Mouse (Mus musculus) MEL (cell line): Measurements from ENCODE around the gene Mroh2a.

Source experiments
- CHD1 ChIP-seq: IDR thresholded peaks from 2 replicates; pipeline ENCODE4 v1.6.1; 2012; ENCODE audit warnings: low read depth, mild to moderate bottlenecking, inconsistent platforms, low read length, improper control_type of control experiment
- CTCF ChIP-seq, 3 experiments: IDR thresholded peaks in 2 of 3; conservative IDR thresholded peaks in 1 of 3; 2 replicates each; pipeline ENCODE4 v1.5.1; 2011 to 2012; ENCODE audit warnings: low read length in 3 of 3, low read depth in 2 of 3, mild to moderate bottlenecking in 2 of 3, improper control_type of control experiment in 1 of 3, inconsistent platforms in 1 of 3, mixed read lengths in 1 of 3, moderate library complexity in 1 of 3; ENCODE audit not compliant: control insufficient read depth in 1 of 3, insufficient read depth in 1 of 3, poor library complexity in 1 of 3, severe bottlenecking in 1 of 3
- E2F4 ChIP-seq: IDR thresholded peaks from 2 replicates; pipeline ENCODE4 v1.6.1; 2011; ENCODE audit warnings: low read depth, low read length, improper control_type of control experiment, borderline replicate concordance
- EP300 ChIP-seq, 2 experiments: IDR thresholded peaks; 2 replicates each; pipeline ENCODE4 v1.6.1; 2011; ENCODE audit warnings: improper control_type of control experiment in 2 of 2, low read length in 2 of 2, low read depth in 1 of 2, mild to moderate bottlenecking in 1 of 2
- JUND ChIP-seq: IDR thresholded peaks from 2 replicates; pipeline ENCODE4 v1.6.1; 2011; ENCODE audit warnings: low read depth, mild to moderate bottlenecking, improper control_type of control experiment, low read length
- MAFK ChIP-seq: IDR thresholded peaks from 2 replicates; pipeline ENCODE4 v1.6.1; 2011; ENCODE audit warnings: low read depth, mild to moderate bottlenecking, low read length, improper control_type of control experiment, borderline replicate concordance
- MAX ChIP-seq: IDR thresholded peaks from 2 replicates; pipeline ENCODE4 v1.6.1; 2011; ENCODE audit warnings: low read length, improper control_type of control experiment
- NRF1 ChIP-seq: IDR thresholded peaks from 2 replicates; pipeline ENCODE4 v1.6.1; 2014; ENCODE audit warnings: low read depth, mild to moderate bottlenecking, inconsistent platforms, low read length, improper control_type of control experiment, moderate library complexity; ENCODE audit not compliant: poor library complexity, insufficient read depth, severe bottlenecking
- POLR2A ChIP-seq, 2 experiments: IDR thresholded peaks; 2 replicates each; pipeline ENCODE4 v1.6.1; 2011 to 2012; ENCODE audit warnings: low read length in 2 of 2, mild to moderate bottlenecking in 2 of 2, control low read depth in 1 of 2, improper control_type of control experiment in 1 of 2, low read depth in 1 of 2, moderate library complexity in 1 of 2; ENCODE audit not compliant: control insufficient read depth in 1 of 2, insufficient read depth in 1 of 2, poor library complexity in 1 of 2
- POLR2AphosphoS5 ChIP-seq: IDR thresholded peaks from 2 replicates; pipeline ENCODE4 v1.6.1; 2012; ENCODE audit warnings: low read depth, borderline replicate concordance, mild to moderate bottlenecking, inconsistent platforms, low read length, moderate library complexity, mixed read lengths
- SIN3A ChIP-seq: IDR thresholded peaks from 2 replicates; pipeline ENCODE4 v1.6.1; 2012; ENCODE audit warnings: low read length, improper control_type of control experiment, inconsistent platforms
- SMC3 ChIP-seq: IDR thresholded peaks from 2 replicates; pipeline ENCODE4 v1.6.1; 2011; ENCODE audit warnings: low read depth, low read length, improper control_type of control experiment
- TCF12 ChIP-seq: IDR thresholded peaks from 2 replicates; pipeline ENCODE4 v1.6.1; 2014; ENCODE audit warnings: low read depth, mild to moderate bottlenecking, inconsistent platforms, low read length, improper control_type of control experiment, moderate library complexity
- UBTF ChIP-seq: IDR thresholded peaks from 2 replicates; pipeline ENCODE4 v1.6.1; 2012; ENCODE audit warnings: low read depth, mild to moderate bottlenecking, inconsistent platforms, low read length, improper control_type of control experiment, moderate library complexity, borderline replicate concordance; ENCODE audit not compliant: insufficient read depth

DNA sequence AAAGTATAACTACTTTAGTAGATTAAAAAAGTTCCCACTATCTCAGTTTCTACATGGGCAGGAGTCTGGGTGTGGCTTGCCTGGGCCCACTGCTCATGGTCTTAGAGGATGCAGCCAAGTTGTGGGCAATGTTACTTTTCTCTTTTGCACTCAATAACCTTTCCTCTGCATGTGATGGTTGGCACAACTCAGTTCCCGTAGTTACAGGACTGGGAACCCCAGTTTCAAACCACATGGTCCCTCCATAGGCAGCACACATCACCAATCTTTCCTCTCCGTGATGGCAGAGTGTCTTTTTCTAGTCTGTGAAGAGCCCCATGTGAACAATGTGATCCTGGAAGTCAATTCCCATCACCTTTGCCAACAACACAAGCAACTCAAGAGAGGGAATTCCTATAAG lies 696 bp downstream of the Mroh2a start:
- no peak for TF ChIP-seq UBTF
- no peak for TF ChIP-seq SMC3
- no peak for TF ChIP-seq MAFK
- TF ChIP-seq CTCF (IDR thresholded peaks at IDR 0.05 in 2 of 3, conservative IDR thresholded peaks at IDR 0.05 in 1 of 3; ENCODE audit: control insufficient read depth in 1 of 3, insufficient read depth in 1 of 3, low read depth in 2 of 3, low read length in 3 of 3, poor library complexity in 1 of 3, severe bottlenecking in 1 of 3), result no peak
- no peak for TF ChIP-seq TCF12
- TF ChIP-seq E2F4, result no peak
- TF ChIP-seq SIN3A, result no peak
- TF ChIP-seq POLR2AphosphoS5, result no peak
- TF ChIP-seq EP300 (IDR thresholded peaks at IDR 0.05; ENCODE audit: low read depth in 1 of 2, low read length in 2 of 2), result no peak
- TF ChIP-seq CHD1, result no peak
- no peak for TF ChIP-seq POLR2A (IDR thresholded peaks at IDR 0.05; ENCODE audit: control insufficient read depth in 1 of 2, insufficient read depth in 1 of 2, low read depth in 1 of 2, low read length in 2 of 2, poor library complexity in 1 of 2)
- no peak for TF ChIP-seq MAX
- TF ChIP-seq JUND, result no peak
- no peak for TF ChIP-seq NRF1
